Mouse (Mus musculus) heart, embryonic 16.5 days (tissue): ENCODE measurements around the gene Zfp618. TPM values are rescaled to one million over a fixed set of nuclear protein-coding genes. Genes with fewer than 3 reads are reported as not detected.

Experiments
- ATAC-seq: fragments of 200-750 bp; cut with Nextera tagmentation; replicated peaks from 2 replicates; pipeline ENCODE4 v1.8.0; 2017; ENCODE audit warnings: moderate number of reproducible peaks; ENCODE audit not compliant: insufficient read depth, low FRiP score; ENCODE audit errors: extremely low read depth
- H3K27ac ChIP-seq: fragments of 300-500 bp; sonication (generic); 2 replicates; pipeline ENCODE4 v1.5.1; 2014; ENCODE audit warnings: mild to moderate bottlenecking, low read length, control low read depth, moderate library complexity
- H3K27me3 ChIP-seq: fragments of 300-500 bp; sonication (generic); 2 replicates; pipeline ENCODE4 v1.6.1; 2014; ENCODE audit warnings: low read length, mixed read lengths; ENCODE audit not compliant: control insufficient read depth, insufficient read depth
- H3K36me3 ChIP-seq: fragments of 300-500 bp; sonication (generic); 2 replicates; pipeline ENCODE4 v1.6.1; 2014; ENCODE audit not compliant: control insufficient read depth, insufficient read depth
- H3K4me1 ChIP-seq: fragments of 300-500 bp; sonication (generic); 2 replicates; pipeline ENCODE4 v1.6.1; 2014; ENCODE audit warnings: low read length, mixed read lengths; ENCODE audit not compliant: control insufficient read depth, insufficient read depth
- H3K4me2 ChIP-seq: fragments of 300-500 bp; sonication (generic); 2 replicates; pipeline ENCODE4 v1.6.1; 2014; ENCODE audit warnings: low read depth, mild to moderate bottlenecking, control low read depth, low read length
- H3K4me3 ChIP-seq: fragments of 300-500 bp; sonication (generic); 2 replicates; pipeline ENCODE4 v1.5.1; 2014; ENCODE audit warnings: mild to moderate bottlenecking, control low read depth, low read length
- H3K9ac ChIP-seq: fragments of 300-500 bp; sonication (generic); 2 replicates; pipeline ENCODE4 v1.6.1; 2014; ENCODE audit warnings: low read length, control low read depth
- H3K9me3 ChIP-seq: fragments of 300-500 bp; sonication (generic); replicated peaks from 2 replicates; pipeline ENCODE4 v1.6.1; 2016; ENCODE audit warnings: low read length; ENCODE audit not compliant: control insufficient read depth
- WGBS: fragments of 180-500 bp; shearing (Covaris S2); extraction: QIAGEN DNeasy Blood & Tissue Kit; methylation state at CpG from one replicate; pipeline ENCODE4 v1.1.7; 2014; 5-methylcytosine and 5-hydroxymethylcytosine counted together
- polyA plus RNA-seq: library from polyadenylated mRNA; unstranded; fragments of >200 nt; fragmentation: Nextera tagmentation; extraction: Ambion mirVana; gene quantifications from 2 replicates; pipeline ENCODE4 v1.2.1, GENCODE M21; 2015

Gene Zfp618
- polyA plus RNA-seq, 1 experiment from 2014 or later: 12.5 TPM

GRCm38 (mm10) chr4:63061411-63061810, 96.0 kb downstream of the Zfp618 start:
- Histone ChIP-seq H3K9me3 (no peaks in the 10 kb centered on the region), H3K4me3 (no peak overlapping the region), H3K9ac (no peak overlapping the region), H3K27ac (no peak overlapping the region), H3K27me3 (no peaks in the 10 kb centered on the region), H3K4me2 (no peak overlapping the region), H3K36me3 (no peaks in the 10 kb centered on the region), H3K4me1 (peaks cover 15% of the 10 kb centered on the region)
- ATAC-seq: no peak
- WGBS: 93% methylated on average over 6 of the region's 6 CpGs

DNA sequence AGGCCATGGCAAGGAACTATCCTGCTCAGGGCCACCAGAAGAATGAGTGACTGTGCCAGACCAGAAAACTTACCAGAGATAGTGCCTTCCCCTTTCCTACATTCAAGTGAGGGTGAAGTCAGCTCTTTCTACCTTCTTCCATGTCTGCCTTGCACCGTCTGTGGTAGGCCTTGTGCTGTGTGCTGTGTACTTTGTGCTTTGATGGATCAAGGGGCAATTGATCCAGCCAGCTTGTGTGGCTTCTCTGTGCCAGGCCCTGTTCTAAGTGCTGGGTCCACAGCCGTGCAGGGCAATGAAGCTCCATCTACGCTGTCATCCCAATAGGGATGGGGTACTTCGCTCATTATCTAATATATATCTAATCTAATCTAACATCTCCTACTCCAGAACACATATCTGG, 98.0 kb downstream of the Zfp618 start:
- Histone ChIP-seq H3K27ac (no peak overlapping the region), H3K4me1 (peaks cover 11% of the 10 kb centered on the region), H3K9me3 (no peaks in the 10 kb centered on the region), H3K36me3 (no peaks in the 10 kb centered on the region), H3K4me3 (no peak overlapping the region), H3K27me3 (no peaks in the 10 kb centered on the region), H3K4me2 (no peak overlapping the region), H3K9ac (no peak overlapping the region)
- WGBS: 94% methylated on average over 4 of the region's 4 CpGs
- no peak for ATAC-seq

DNA sequence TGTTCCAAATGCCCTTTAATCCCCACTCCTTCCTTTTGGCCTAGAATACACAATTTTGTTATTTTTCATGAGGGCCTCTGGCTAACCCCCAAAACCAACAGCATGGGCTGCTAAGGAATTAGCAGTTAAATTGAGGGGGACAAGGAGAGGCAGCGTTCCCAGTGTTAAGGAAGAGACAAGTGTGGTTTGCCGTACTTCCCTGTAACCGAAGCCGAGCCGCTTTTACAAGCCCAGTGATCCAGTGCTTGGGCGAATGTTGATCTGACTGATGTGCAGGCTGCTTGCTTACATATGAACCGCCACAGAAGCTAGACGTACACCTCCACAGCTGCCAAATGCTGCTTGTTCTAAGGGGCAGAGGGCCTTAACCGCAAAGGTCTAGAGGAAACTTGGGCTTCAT, 99.5 kb downstream of the Zfp618 start:
- Histone ChIP-seq H3K9ac (no peak overlapping the region), H3K4me1 (peaks cover 11% of the 10 kb centered on the region), H3K4me3 (no peak overlapping the region), H3K36me3 (no peaks in the 10 kb centered on the region), H3K27ac (no peak overlapping the region), H3K4me2 (no peak overlapping the region), H3K9me3 (no peaks in the 10 kb centered on the region), H3K27me3 (no peaks in the 10 kb centered on the region)
- ATAC-seq: no peak
- WGBS: 80% methylated on average over 9 of the region's 9 CpGs

GRCm38 (mm10) chr4:63066796-63067195, 101.4 kb downstream of the Zfp618 start:
- Histone ChIP-seq H3K4me2 (no peak overlapping the region), H3K9ac (no peak overlapping the region), H3K9me3 (no peaks in the 10 kb centered on the region), H3K27ac (no peak overlapping the region), H3K27me3 (no peaks in the 10 kb centered on the region), H3K4me3 (no peak overlapping the region), H3K4me1 (peaks cover 13% of the 10 kb centered on the region), H3K36me3 (no peaks in the 10 kb centered on the region)
- no peak for ATAC-seq
- 81% methylated on average over 4 of the region's 4 CpGs for whole genome bisulfite sequencing

GRCm38 (mm10) chr4:63067822-63068221, 102.4 kb downstream of the Zfp618 start:
- H3K4me2 ChIP-seq: no peak overlapping the region
- H3K9ac ChIP-seq: no peak overlapping the region
- peaks cover 24% of the 10 kb centered on the region for H3K4me1 ChIP-seq
- H3K27ac ChIP-seq: no peak overlapping the region
- ATAC-seq: no peak
- WGBS: 71% methylated on average over 6 of the region's 6 CpGs
- H3K27me3 ChIP-seq: no peaks in the 10 kb centered on the region
- H3K9me3 ChIP-seq: no peaks in the 10 kb centered on the region
- no peaks in the 10 kb centered on the region for H3K36me3 ChIP-seq
- H3K4me3 ChIP-seq: no peak overlapping the region

GRCm38 (mm10) chr4:63068499-63069175, 103.3 kb downstream of the Zfp618 start:
- no peak for ATAC-seq
- Histone ChIP-seq H3K36me3 (no peaks in the 10 kb centered on the region), H3K4me2 (no peak overlapping the region), H3K9ac (no peak overlapping the region), H3K9me3 (no peaks in the 10 kb centered on the region), H3K27ac (no peak overlapping the region), H3K4me3 (no peak overlapping the region), H3K4me1 (peaks cover 28% of the 10 kb centered on the region), H3K27me3 (no peaks in the 10 kb centered on the region)
- 77% methylated on average over 12 of the region's 12 CpGs for WGBS

DNA sequence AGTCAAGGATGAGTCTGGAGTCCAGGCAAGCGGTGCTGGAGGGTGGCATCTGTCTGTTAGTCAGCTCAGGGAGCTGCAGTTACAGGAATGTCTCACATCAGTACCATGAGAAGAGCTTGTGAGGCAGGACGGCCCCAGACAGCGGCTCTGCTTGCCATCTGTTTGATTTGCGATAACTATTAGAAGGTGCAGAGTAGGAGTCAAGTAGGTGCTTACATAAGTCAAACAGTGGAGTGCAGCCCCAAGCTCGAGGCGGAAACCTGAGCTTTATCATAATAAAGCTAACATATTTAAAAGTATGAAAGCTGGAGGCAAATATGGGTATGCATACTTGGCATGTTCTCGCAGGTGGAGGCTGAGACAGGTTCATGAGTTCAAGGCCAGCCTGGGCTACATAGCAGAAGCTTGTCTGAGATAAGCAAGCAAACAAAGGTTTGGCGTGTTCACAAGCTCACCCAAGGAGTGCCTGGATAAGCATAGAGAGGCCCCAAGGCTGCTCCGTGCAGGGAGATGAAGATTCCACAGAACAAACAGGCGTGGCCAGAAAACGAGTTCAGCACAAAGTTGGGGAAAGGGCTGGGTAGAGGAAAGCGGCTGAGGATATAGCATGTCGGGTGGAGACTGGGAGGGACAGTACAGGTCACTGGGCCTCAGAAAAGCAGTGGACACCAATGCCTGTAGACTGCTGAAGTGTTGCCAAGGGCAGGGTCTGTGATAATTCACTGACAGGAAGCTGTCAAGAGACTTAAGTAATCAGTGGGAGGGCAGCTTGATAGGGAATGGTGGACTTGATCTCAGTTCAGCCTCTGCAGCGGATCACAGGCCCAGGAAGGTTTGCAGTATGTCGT, 106.3 kb downstream of the Zfp618 start:
- WGBS: 41% methylated on average over 15 of the region's 15 CpGs
- Histone ChIP-seq H3K9ac (no peak overlapping the region), H3K27ac (peak overlapping the region; percentile 47)

DNA sequence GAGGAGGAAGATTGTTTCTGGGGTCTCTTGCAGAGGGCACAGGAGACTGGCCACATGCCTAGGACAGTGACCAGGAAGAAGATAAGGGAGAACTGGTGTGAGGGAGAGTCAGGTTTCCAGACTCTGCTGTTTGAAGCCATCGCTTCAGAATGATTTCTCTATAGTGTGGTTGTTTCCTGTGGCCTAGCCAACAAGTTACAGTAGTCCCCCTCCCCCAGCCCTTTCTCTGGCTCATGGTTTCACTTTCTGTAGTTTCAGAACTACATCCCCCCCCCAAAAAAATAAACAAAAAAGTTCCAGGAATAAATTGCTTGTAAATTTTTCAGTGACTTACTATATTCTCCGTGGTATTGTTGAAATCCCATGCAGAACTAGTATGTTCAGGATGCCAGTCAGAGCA, 107.8 kb downstream of the Zfp618 start:
- H3K27ac ChIP-seq: no peak overlapping the region; the same call in 1 of the 2 replicates
- no peak overlapping the region for H3K4me2 ChIP-seq
- peaks cover 5% of the 10 kb centered on the region; the same call in 1 of the 2 replicates for H3K36me3 ChIP-seq
- 0 out of 2 replicates have a peak, but pooled peaks cover 2% of the 10 kb centered on the region for H3K9me3 ChIP-seq
- no peak overlapping the region for H3K9ac ChIP-seq
- no peak for ATAC-seq
- peaks cover 20% of the 10 kb centered on the region for H3K4me1 ChIP-seq
- WGBS: 66% methylated on average over 2 of the region's 2 CpGs
- H3K27me3 ChIP-seq: no peaks in the 10 kb centered on the region
- H3K4me3 ChIP-seq: no peak overlapping the region

More for the DNA sequence above, 106.3 kb downstream of the Zfp618 start:
- Histone ChIP-seq H3K4me1 (peaks cover 24% of the 10 kb centered on the region), H3K4me3 (no peak overlapping the region), H3K27me3 (no peaks in the 10 kb centered on the region), H3K4me2 (no peak overlapping the region), H3K36me3 (no peaks in the 10 kb centered on the region), H3K9me3 (no peaks in the 10 kb centered on the region)
- peak; percentile 72 for ATAC-seq

- no peak overlapping the region for H3K27ac ChIP-seq
- 62% methylated on average over 7 of the region's 7 CpGs for WGBS
Observed at GRCm38 (mm10) chr4:63079159-63079558, 113.8 kb downstream of the Zfp618 start.

More at GRCm38 (mm10) chr4:63079159-63079558, 113.8 kb downstream of the Zfp618 start:
- H3K9me3 ChIP-seq: 0 out of 2 replicates have a peak, but pooled peaks cover 2% of the 10 kb centered on the region
- no peak for ATAC-seq
- H3K9ac ChIP-seq: no peak overlapping the region
- peaks cover 8% of the 10 kb centered on the region; the same call in 1 of the 2 replicates for H3K36me3 ChIP-seq
- no peak overlapping the region for H3K4me3 ChIP-seq
- H3K27me3 ChIP-seq: no peaks in the 10 kb centered on the region
- no peaks in the 10 kb centered on the region for H3K4me1 ChIP-seq
- H3K4me2 ChIP-seq: no peak overlapping the region
